Mouse (Mus musculus) T-helper 2 cell (primary cell): ENCODE measurements around the gene Tcf7l2.

Experiments used
- in situ Hi-C: fragments of 300-600 bp; cut with MboI, MseI; formaldehyde crosslinking; loops from one replicate; pipeline ENCODE4 v1.15.1; 2025; ENCODE audit warnings: high pct_unique_total_duplicates

Gene Tcf7l2

DNA sequence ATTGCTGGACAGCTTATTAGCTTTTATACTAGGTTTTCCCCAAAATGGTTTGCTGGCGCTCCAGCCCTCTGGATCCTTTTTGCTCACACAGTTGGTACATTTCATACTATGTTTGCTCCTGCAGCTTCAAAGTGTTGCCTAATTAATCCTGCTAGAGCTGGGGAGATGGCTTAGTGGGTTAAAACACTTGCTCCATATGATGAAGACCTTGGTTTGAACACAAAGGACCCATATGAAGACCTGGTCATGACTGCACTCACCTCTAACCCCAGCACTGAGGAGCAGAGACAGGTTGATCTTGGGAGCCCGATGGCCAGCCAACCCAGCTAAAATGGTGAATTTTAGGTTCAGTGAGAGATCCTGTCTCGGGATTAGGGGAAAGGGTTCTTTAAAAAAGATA is 195.4 kb downstream of the Tcf7l2 start:
- in situ Hi-C loops = no loop called here

- in situ Hi-C loops = no loop called here
These were observed 196.8 kb downstream of the Tcf7l2 start for GRCm38 (mm10) chr19:55938254-55939046.

DNA sequence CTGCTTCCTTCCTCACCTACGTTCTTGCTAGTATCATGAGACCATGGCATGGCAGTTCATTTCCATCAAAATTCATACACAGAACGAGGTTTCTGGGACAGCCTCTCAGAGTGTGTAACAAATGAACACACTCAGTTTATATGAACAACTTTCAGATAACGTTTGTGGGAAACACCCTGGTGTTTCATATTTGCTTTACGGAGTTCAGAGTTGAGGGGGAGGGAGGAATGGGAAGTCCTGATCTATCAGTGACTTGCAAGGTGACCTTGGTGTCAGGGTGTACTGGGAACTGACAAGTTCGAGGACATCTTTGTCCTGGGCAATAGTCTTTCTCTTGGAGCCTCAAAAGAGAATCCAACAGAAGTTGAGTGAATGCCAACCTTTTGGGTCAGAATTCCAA is 197.5 kb downstream of the Tcf7l2 start:
- in situ Hi-C loops = no loop called here

DNA sequence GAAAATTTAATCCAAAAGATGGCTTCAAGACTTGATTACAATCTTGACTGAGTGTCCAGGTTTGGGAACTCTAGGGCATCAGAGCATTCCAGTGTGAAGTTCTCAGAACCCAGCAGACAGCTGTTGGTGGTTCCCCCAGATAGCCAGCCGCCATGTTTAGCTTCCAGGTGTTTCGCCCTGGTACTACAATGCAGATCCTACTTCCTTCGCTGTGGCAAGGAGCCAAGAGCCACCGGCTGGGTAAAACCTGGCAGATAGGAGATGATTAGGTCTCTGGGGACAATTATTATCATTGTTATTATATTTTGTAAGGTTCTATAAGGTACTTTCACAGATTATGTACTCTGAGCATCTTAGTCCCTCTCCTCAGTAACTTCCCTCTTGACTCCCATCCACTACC is 198.1 kb downstream of the Tcf7l2 start:
- in situ Hi-C loops = no loop called here

DNA sequence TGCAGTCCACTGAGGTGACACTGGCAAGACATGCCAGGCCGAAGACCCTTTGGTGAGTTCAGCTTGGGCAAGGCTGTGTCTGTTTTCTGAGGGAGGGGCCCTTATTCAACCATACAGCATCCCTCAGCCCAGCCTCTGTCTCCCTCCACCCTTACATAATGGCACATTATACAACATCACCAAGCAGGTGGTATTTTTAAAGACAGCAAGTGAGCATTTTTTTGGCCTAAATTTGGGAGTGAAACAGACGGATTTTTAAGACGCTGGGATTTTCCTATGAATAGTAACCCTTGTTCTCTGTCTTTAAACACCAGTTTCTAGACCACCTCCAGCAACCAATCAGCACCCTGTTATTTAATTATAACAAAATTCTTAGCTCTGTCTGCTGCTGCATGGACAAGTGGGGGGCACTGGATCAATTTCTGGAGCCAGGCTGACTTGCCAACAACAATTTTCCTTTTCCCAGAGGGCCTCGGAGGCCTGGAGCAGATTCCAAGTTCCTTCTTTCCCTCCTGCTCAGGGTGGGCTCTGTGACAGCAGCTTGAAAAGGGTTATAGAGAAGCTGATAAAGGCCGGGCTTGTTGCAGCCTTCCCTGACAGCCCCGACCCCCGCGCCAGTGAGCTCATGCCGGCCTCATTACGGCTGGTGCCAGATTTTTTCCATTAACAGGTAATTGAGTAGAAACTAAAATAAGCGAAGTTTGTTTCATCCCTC is 199.1 kb downstream of the Tcf7l2 start:
- in situ Hi-C loops = no loop called here

GRCm38 (mm10) chr19:55941253-55942125 is 199.9 kb downstream of the Tcf7l2 start:
- in situ Hi-C loops = no loop called here

GRCm38 (mm10) chr19:55951397-55951796 is 209.8 kb downstream of the Tcf7l2 start:
- in situ Hi-C loops = loop anchor here (25.0 kb wide), 1 partner anchor 1164 kb away; no protein-coding TSS in a partner anchor

- in situ Hi-C loops = loop anchor here (25.0 kb wide), 1 partner anchor 1166 kb away; no protein-coding TSS in a partner anchor
These were observed 211.6 kb downstream of the Tcf7l2 start for GRCm38 (mm10) chr19:55953207-55953606.

- in situ Hi-C loops = loop anchor here (25.0 kb wide), 1 partner anchor 1168 kb away; no protein-coding TSS in a partner anchor
These were observed 213.5 kb downstream of the Tcf7l2 start for GRCm38 (mm10) chr19:55955126-55955525.

GRCm38 (mm10) chr19:55956745-55957144 is 215.1 kb downstream of the Tcf7l2 start:
- in situ Hi-C loops = loop anchor here (25.0 kb wide), 1 partner anchor 1169 kb away; no protein-coding TSS in a partner anchor

DNA sequence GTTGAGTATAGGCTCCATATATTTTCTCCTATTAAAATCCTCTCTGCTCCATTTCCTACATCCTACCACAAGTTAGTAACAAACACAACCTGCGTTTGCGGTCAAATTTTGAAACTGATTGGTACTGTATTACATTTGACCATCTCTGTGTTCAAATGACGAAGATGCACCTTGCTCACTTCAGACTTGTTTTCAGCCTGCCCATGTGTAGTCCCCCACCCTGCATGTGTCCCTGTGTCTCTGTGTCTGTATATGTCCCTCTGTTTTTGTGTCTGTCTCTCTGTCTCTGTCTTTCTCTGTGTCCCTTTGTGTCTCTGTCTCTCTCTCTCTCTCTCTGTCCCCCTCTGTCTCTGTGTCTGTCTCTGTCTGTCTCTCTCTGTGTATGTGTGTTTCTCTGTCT is 222.8 kb downstream of the Tcf7l2 start:
- in situ Hi-C loops = loop anchor here (25.0 kb wide), 1 partner anchor 1177 kb away; no protein-coding TSS in a partner anchor

- in situ Hi-C loops = loop anchor here (25.0 kb wide), 1 partner anchor 1179 kb away; no protein-coding TSS in a partner anchor
These were observed 224.4 kb downstream of the Tcf7l2 start for GRCm38 (mm10) chr19:55966066-55966465.

DNA sequence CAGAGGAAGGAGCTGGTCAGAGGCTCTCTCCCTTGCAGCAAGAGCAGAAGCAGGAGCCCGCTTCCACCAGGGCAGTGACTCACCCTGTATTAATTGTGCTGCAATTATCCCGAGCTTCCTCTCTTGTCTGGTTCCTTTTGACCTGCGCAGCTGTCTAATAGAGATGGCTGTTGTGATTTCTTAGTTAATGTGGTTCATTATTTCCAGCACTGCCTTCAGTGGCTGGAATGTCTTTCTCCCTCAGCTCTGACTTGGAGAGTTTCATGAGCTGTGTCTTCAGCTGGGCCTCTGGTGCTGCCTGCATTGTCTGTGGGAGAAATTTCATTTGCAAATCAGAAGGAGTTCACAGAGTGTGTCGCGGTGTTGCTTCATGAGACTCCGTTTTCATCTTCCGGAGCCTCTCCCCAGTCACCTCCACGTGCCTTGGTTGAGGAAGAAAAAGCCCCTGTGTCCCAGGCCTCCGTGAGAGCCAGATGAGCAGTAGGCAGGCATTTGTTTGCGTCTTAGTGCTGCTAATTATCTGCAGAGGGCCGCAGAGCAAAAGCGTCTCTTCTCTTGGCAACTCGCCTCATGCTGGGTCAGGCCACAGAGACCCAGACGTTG is 228.4 kb downstream of the Tcf7l2 start:
- in situ Hi-C loops = loop anchor here (25.0 kb wide), 1 partner anchor 1183 kb away; no protein-coding TSS in a partner anchor

DNA sequence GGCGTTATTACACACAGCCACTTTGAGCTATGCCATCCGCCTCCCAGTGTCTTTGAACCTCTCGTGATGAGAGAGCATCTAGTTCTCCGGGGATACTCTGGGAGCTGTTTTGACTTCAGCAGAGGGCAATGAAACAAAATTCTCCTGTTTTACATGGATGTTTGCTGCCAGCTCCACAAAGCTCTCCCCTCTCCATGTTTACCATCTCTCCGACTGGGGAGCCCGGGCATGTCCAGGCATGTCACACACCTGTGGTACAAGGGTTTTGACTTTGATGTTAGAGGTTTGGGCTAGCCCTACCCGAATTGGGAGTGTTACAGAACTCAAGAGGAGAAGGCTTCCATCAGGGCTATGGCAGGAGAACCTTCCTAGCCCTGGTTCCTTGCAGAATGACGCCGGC is 234.5 kb downstream of the Tcf7l2 start:
- in situ Hi-C loops = no loop called here
